Mouse (Mus musculus) hindbrain, embryonic 15.5 days (tissue): ENCODE data around the gene Tcf20. TPM values are rescaled to one million over a fixed set of nuclear protein-coding genes. Genes with fewer than 3 reads are reported as not detected.
A peak's percentile ranks its signal among the peaks of the same experiment; 100 is the strongest.
"Not testable (repeated sequence)": the region's sequence is repeated elsewhere in the genome, so short reads cannot be mapped to it uniquely, and the experiment has no call there.

ENCODE experiments used
- ATAC-seq: fragments of 200-750 bp; cut with Nextera tagmentation; 2 replicates; pipeline ENCODE4 v1.8.0; 2017; ENCODE audit warnings: low read depth, moderate number of reproducible peaks, moderate TSS enrichment; ENCODE audit not compliant: low FRiP score
- H3K27ac ChIP-seq: fragments of 300-500 bp; sonication (generic); replicated peaks from 2 replicates; pipeline ENCODE4 v1.5.1; 2015; ENCODE audit warnings: mild to moderate bottlenecking, inconsistent platforms
- H3K27me3 ChIP-seq: fragments of 300-500 bp; sonication (generic); 2 replicates; pipeline ENCODE4 v1.6.1; 2015; ENCODE audit warnings: control low read depth, inconsistent platforms
- H3K36me3 ChIP-seq: fragments of 300-500 bp; sonication (generic); 2 replicates; pipeline ENCODE4 v1.6.1; 2015; ENCODE audit warnings: control low read depth, inconsistent platforms
- H3K4me1 ChIP-seq: fragments of 300-500 bp; sonication (generic); replicated peaks from 2 replicates; pipeline ENCODE4 v1.6.1; 2015; ENCODE audit warnings: control low read depth, inconsistent platforms
- H3K4me2 ChIP-seq: fragments of 300-500 bp; sonication (generic); 2 replicates; pipeline ENCODE4 v1.6.1; 2015; ENCODE audit warnings: moderate library complexity, mild to moderate bottlenecking, inconsistent platforms
- H3K4me3 ChIP-seq: fragments of 300-500 bp; sonication (generic); 2 replicates; pipeline ENCODE4 v1.5.1; 2015; ENCODE audit warnings: mild to moderate bottlenecking, inconsistent platforms
- H3K9ac ChIP-seq: fragments of 300-500 bp; sonication (generic); 2 replicates; pipeline ENCODE4 v1.6.1; 2015; ENCODE audit warnings: inconsistent platforms
- H3K9me3 ChIP-seq: fragments of 300-500 bp; sonication (generic); 2 replicates; pipeline ENCODE4 v1.6.1; 2016; ENCODE audit warnings: control low read depth, inconsistent platforms
- WGBS: fragments of 180-500 bp; shearing (Covaris S2); methylation state at CpG from one replicate; pipeline ENCODE4 v1.1.7; 2015; 5-methylcytosine and 5-hydroxymethylcytosine counted together
- polyA plus RNA-seq: library from polyadenylated mRNA; unstranded; fragments of >200 nt; fragmentation: Nextera tagmentation; extraction: Ambion mirVana; gene quantifications from 2 replicates; pipeline ENCODE4 v1.2.1, GENCODE M21; 2015

The Tcf20 gene
- polyA plus RNA-seq, 1 experiment from 2014 or later = 10.4 TPM

DNA sequence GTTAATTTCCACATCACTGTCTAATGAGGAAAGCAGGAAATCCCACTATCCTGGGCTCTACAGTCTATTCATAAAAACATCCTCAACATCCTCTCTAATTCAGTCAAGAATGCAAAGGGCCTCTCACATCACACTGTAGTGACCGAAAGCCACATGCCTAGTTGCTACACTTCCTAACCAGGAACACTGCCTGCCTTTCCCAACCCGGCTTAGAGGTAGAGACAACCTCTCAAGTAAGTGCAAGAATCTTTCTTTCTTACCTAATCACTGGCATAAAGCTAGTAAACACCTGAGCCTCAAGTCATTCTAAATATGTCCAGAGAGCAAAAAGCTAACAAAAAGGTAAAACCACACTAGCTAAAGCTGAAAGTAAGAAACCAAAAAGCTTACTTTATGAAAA is 110.8 kb downstream of the Tcf20 start:
- no peaks in the 10 kb centered on the region for H3K9me3 ChIP-seq
- no peaks in the 10 kb centered on the region for H3K36me3 ChIP-seq
- H3K4me1 ChIP-seq = no peaks in the 10 kb centered on the region
- no peak for ATAC-seq
- no peak overlapping the region for H3K9ac ChIP-seq
- WGBS = 91% methylated on average over 2 of the region's 2 CpGs
- H3K27ac ChIP-seq = no peak overlapping the region
- H3K4me2 ChIP-seq = no peak overlapping the region
- H3K27me3 ChIP-seq = no peaks in the 10 kb centered on the region
- no peak overlapping the region for H3K4me3 ChIP-seq

GRCm38 (mm10) chr15:82872037-82872436 is 115.6 kb downstream of the Tcf20 start:
- Histone ChIP-seq H3K27ac (no peak overlapping the region), H3K27me3 (no peaks in the 10 kb centered on the region), H3K4me1 (no peaks in the 10 kb centered on the region), H3K9me3 (no peaks in the 10 kb centered on the region), H3K9ac (no peak overlapping the region), H3K4me3 (no peak overlapping the region), H3K4me2 (no peak overlapping the region), H3K36me3 (no peaks in the 10 kb centered on the region)
- ATAC-seq = no peak
- WGBS = 98% methylated on average over 1 of the region's 1 CpGs

GRCm38 (mm10) chr15:82866286-82866685 is 121.4 kb downstream of the Tcf20 start:
- H3K9ac ChIP-seq, H3K4me3 ChIP-seq, H3K4me2 ChIP-seq, H3K9me3 ChIP-seq, H3K27ac ChIP-seq, ATAC-seq, H3K27me3 ChIP-seq, H3K4me1 ChIP-seq, H3K36me3 ChIP-seq: not testable (repeated sequence)
- WGBS = 98% methylated on average over 3 of the region's 3 CpGs

DNA sequence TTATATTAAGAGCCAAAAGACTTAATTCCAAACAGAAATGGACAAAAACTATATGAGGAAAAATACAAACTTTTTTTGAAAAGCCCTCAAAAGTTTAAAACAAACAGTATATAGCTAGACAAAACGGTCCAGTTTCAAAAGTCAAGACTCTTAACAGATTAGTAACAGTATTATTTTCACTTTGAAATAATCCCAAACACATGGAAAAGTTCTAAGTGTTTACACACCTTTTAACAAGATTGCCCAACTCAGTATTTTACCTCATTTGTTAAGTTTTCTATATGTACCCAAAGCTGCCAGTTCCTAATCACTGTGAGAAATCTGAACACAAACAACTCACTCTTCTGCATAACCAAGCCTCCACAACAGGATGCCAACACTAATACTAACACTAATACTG is 124.0 kb downstream of the Tcf20 start:
- no peak overlapping the region for H3K4me2 ChIP-seq
- no peak overlapping the region for H3K27ac ChIP-seq
- H3K9ac ChIP-seq = no peak overlapping the region
- no peaks in the 10 kb centered on the region for H3K36me3 ChIP-seq
- peaks cover 4% of the 10 kb centered on the region for H3K4me1 ChIP-seq
- ATAC-seq = no peak
- no peak overlapping the region for H3K4me3 ChIP-seq
- WGBS = 91% methylated on average over 1 of the region's 1 CpGs
- H3K27me3 ChIP-seq = no peaks in the 10 kb centered on the region
- no peaks in the 10 kb centered on the region for H3K9me3 ChIP-seq

DNA sequence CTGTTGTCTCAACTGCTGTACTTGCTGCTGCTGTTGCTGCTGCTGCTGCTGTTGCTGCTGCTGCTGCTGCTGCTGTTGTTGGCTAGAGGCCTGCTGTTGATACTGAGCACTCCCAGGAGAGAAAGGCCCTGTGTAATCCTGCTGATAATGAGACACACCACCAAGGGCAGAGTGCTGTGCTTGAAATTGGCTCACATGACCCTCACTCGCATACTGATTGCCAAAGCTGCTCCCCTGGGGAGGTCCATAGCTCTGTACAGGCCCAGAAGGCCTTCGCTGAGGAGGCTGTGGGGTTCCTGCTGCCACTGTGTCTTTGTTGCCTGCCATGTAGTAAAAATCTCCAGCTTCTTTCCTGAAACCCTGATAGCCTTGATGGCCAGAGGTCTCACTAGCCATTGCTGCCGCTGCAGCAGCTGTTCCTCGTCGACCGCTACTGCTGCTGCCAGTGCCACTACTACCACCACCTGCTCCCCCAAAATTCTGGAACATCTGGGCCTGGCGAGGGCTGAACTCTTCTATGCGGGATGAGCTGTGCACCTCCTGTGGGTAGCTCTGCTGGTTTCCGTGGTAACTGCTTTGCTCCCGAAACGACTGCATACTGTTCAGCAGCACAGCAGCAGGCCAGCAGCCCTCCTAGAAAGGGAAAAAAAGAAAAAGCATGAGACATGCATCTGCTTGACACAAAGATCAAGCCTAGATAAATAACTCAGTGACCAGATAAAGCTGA is 130.9 kb downstream of the Tcf20 start:
- peak; percentile 71; the same call in 1 of the 2 replicates for ATAC-seq
- no peak overlapping the region for H3K4me3 ChIP-seq

GRCm38 (mm10) chr15:82856065-82856464 is 131.6 kb downstream of the Tcf20 start:
- no peak overlapping the region for H3K4me2 ChIP-seq
- no peak overlapping the region for H3K4me3 ChIP-seq
- H3K9me3 ChIP-seq = no peaks in the 10 kb centered on the region
- no peaks in the 10 kb centered on the region for H3K27me3 ChIP-seq
- H3K36me3 ChIP-seq = peaks cover 35% of the 10 kb centered on the region
- ATAC-seq = 0 out of 2 replicates have a peak, but pooled peaks have one; percentile 11
- 83% methylated on average over 2 of the region's 2 CpGs for WGBS
- H3K9ac ChIP-seq = no peak overlapping the region
- peaks cover 17% of the 10 kb centered on the region for H3K4me1 ChIP-seq
- H3K27ac ChIP-seq = no peak overlapping the region

More for the DNA sequence above, 130.9 kb downstream of the Tcf20 start:
- H3K4me2 ChIP-seq = no peak overlapping the region
- H3K36me3 ChIP-seq = peaks cover 32% of the 10 kb centered on the region
- H3K9ac ChIP-seq = no peak overlapping the region
- peaks cover 17% of the 10 kb centered on the region for H3K4me1 ChIP-seq
- WGBS = 15% methylated on average over 11 of the region's 11 CpGs
- no peaks in the 10 kb centered on the region for H3K27me3 ChIP-seq
- H3K27ac ChIP-seq = peak overlapping the region; percentile 66
- H3K9me3 ChIP-seq = no peaks in the 10 kb centered on the region

DNA sequence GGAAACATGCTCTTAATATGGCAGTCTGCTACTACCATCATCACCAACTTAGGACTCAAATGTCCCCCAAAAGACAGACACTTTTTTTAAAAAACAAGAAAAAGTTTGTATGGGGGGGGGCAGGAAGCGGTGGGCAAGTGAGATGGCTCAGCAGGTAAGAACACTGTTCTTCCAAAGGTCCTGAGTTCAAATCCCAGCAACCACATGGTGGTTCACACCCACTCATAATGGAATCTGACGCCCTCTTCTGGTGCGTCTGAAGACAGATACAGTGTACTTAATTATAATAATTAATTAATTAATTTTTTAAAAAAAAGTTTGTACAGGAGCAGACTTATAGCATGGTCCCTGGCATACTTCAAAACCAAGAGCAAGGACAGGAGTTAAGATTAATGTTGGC is 148.5 kb downstream of the Tcf20 start:
- H3K9me3 ChIP-seq = no peaks in the 10 kb centered on the region
- H3K4me1 ChIP-seq = no peaks in the 10 kb centered on the region
- H3K27ac ChIP-seq = no peak overlapping the region
- H3K4me2 ChIP-seq = no peak overlapping the region
- no peaks in the 10 kb centered on the region for H3K36me3 ChIP-seq
- H3K4me3 ChIP-seq = no peak overlapping the region
- H3K9ac ChIP-seq = no peak overlapping the region
- ATAC-seq = no peak
- 96% methylated on average over 3 of the region's 3 CpGs for WGBS
- no peaks in the 10 kb centered on the region for H3K27me3 ChIP-seq

- no peaks in the 10 kb centered on the region for H3K4me1 ChIP-seq
- H3K9ac ChIP-seq = no peak overlapping the region
- no peak for ATAC-seq
- H3K27me3 ChIP-seq = no peaks in the 10 kb centered on the region
- no peak overlapping the region for H3K4me2 ChIP-seq
- 85% methylated on average over 6 of the region's 6 CpGs for WGBS
- no peaks in the 10 kb centered on the region for H3K36me3 ChIP-seq
- H3K9me3 ChIP-seq = no peaks in the 10 kb centered on the region
- no peak overlapping the region for H3K27ac ChIP-seq
- no peak overlapping the region for H3K4me3 ChIP-seq
Observed at GRCm38 (mm10) chr15:82829917-82830316, 157.8 kb downstream of the Tcf20 start.

DNA sequence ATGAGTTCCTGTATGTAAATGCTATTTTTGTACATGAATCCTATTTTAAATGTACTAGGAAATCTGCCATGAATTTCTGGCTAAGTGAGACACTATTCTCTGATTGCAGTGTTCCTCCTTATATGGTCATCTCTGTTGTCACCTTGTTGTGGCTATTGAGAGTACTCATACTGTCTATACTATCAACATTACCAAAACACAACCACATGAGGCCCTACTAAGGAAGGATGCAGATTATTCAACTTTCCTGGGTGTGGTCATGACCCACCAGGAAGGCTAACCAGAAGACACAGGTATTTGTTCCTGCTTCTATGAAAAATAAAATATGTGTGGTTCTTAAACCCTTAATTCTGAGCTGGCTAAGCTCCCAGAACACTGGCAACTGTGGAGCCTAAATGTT is 161.8 kb downstream of the Tcf20 start:
- Histone ChIP-seq H3K4me3 (no peak overlapping the region), H3K27ac (no peak overlapping the region), H3K9me3 (no peaks in the 10 kb centered on the region), H3K9ac (no peak overlapping the region), H3K4me2 (no peak overlapping the region), H3K27me3 (no peaks in the 10 kb centered on the region), H3K4me1 (0 out of 2 replicates have a peak, but pooled peaks cover 3% of the 10 kb centered on the region), H3K36me3 (no peaks in the 10 kb centered on the region)
- no peak for ATAC-seq

DNA sequence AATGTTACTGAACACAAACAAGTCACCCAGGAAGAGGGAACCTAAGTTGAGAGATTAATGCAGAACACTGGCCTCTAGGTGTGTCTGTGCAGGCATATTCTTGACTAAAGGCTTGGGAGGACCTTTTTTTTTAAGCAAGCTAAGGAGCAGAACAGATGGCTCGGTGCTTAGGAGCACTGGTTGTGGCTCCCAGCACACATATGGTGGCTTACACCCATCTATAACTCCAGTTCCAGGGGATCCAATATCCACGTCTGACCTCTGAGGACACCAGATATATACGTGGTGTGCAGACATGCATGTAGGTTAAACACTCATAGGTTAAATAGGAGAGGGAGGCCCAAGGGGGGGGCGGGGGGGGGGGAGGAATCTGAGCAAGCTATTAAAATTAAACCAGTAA is 165.3 kb downstream of the Tcf20 start:
- 0 out of 2 replicates have a peak, but pooled peaks cover 3% of the 10 kb centered on the region for H3K4me1 ChIP-seq
- no peaks in the 10 kb centered on the region for H3K27me3 ChIP-seq
- no peak overlapping the region for H3K27ac ChIP-seq
- no peak overlapping the region for H3K9ac ChIP-seq
- H3K4me3 ChIP-seq = no peak overlapping the region
- no peak for ATAC-seq
- H3K4me2 ChIP-seq = no peak overlapping the region
- WGBS = 76% methylated on average over 3 of the region's 4 CpGs
- H3K36me3 ChIP-seq = no peaks in the 10 kb centered on the region
- H3K9me3 ChIP-seq = no peaks in the 10 kb centered on the region

DNA sequence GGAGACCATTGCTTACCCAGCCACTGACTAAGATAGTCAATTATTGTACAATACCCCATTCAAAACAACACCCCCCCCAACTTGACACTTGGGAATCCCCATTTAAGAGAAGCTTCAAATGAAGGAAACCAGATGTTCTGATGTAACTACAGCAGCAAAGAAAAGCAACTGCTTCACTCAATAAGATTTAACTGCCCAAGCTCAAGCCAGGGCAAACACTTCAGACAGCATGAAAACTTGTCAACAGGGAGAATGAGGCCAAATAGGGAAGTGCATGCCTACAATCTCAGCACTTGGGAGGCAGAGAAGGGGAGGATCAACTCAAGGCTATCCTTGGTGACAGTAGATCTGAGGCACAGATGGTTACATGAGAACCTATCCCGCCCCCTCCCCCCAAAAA is 166.0 kb downstream of the Tcf20 start:
- Histone ChIP-seq H3K27me3 (no peaks in the 10 kb centered on the region), H3K9ac (no peak overlapping the region), H3K4me1 (0 out of 2 replicates have a peak, but pooled peaks cover 3% of the 10 kb centered on the region), H3K4me3 (no peak overlapping the region), H3K9me3 (no peaks in the 10 kb centered on the region), H3K27ac (no peak overlapping the region), H3K4me2 (no peak overlapping the region), H3K36me3 (no peaks in the 10 kb centered on the region)
- 80% methylated on average over 1 of the region's 1 CpGs for WGBS
- no peak for ATAC-seq

DNA sequence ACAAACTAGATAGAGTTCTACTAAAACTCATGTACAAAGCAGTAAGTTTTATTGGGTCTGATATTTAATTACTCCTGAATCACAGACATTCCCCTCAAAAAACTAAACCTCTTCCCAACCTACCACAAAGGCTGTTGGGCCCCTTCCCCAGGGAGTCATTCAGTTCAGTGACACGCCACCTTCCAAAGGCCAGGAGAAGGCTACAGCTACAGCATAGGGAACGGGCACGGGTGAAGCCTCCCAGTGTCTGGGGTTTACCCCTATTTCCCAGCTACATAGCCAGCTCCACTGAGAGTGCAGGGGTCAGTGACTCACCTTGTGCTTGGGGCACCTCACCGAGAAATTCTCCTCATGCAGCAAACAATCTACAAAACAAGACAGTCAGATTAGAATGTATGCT is 172.4 kb downstream of the Tcf20 start:
- 86% methylated on average over 4 of the region's 4 CpGs for WGBS
- no peaks in the 10 kb centered on the region for H3K9me3 ChIP-seq
- no peak overlapping the region for H3K27ac ChIP-seq
- no peaks in the 10 kb centered on the region for H3K27me3 ChIP-seq
- H3K36me3 ChIP-seq = peaks cover 6% of the 10 kb centered on the region; the same call in 1 of the 2 replicates
- H3K4me3 ChIP-seq = no peak overlapping the region
- ATAC-seq = no peak
- H3K4me1 ChIP-seq = no peaks in the 10 kb centered on the region
- no peak overlapping the region for H3K9ac ChIP-seq
- H3K4me2 ChIP-seq = no peak overlapping the region

DNA sequence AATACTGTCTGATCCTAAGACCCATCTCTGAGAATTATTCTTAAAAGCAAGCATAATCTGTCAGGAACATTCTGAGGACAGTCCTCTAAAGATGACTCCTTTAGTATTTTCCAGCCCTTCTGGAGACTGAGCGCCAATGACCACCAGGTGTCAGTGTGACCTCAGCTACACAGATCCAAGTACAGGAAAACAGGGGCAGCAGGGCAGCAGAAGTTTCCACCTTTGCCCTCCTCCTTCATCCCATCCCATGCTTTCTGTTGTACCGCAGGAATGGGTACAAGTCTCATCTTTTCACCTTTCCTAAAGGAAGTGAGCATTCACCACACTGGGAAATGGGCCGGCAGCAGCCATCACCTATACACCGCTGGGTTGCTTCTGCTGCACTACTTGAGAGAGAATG is 172.9 kb downstream of the Tcf20 start:
- Histone ChIP-seq H3K4me3 (no peak overlapping the region), H3K4me2 (no peak overlapping the region), H3K27me3 (no peaks in the 10 kb centered on the region), H3K27ac (no peak overlapping the region), H3K9me3 (no peaks in the 10 kb centered on the region), H3K9ac (no peak overlapping the region), H3K4me1 (no peaks in the 10 kb centered on the region), H3K36me3 (peaks cover 6% of the 10 kb centered on the region; the same call in 1 of the 2 replicates)
- ATAC-seq = 0 out of 2 replicates have a peak, but pooled peaks have one; percentile 42
- WGBS = 71% methylated on average over 4 of the region's 4 CpGs
